Comparison of ENCODE assay signal across 9 mouse cellular contexts in genomic region chr11:117780582-117781111, GRCm38 (mm10). TPM values are rescaled to one million over a fixed set of nuclear protein-coding genes. Genes with fewer than 3 reads are reported as not detected.
DNase-seq lines count a peak whose midpoint lies in the region; ATAC-seq and TF ChIP-seq lines count a peak whose summit lies in the region.
"Had no signal": no experiment of that assay in that cellular context is flagged by ENCODE, and none has a peak within 500 bp of the region (broad histone marks: within the 10 kb centered on the region; RNA-seq: fewer than 3 reads in every experiment).

No protein-coding gene starts in this region.

- no peaks in the 10 kb centered on the region for H3K9me3 ChIP-seq in embryonic facial prominence, embryonic 11.5 days (replicated peaks; ENCODE audit: control insufficient read depth, low read length)

- no peak for DNase-seq in left cerebral cortex, adult 2 months (ENCODE audit: extremely low spot score in 1 of 2, low spot score in 2 of 2)
- DNase-seq in left cerebral cortex, adult 11 months (ENCODE audit: low spot score) = no peak
- DNase-seq in embryonic facial prominence, embryonic 11.5 days (ENCODE audit: low spot score) = peak; percentile 90
- peak; percentile 89 for DNase-seq in heart, adult 8-10 months (ENCODE audit: low spot score)
- peak; percentile 96 for DNase-seq in kidney, adult 8-10 months
- DNase-seq in lung, postnatal 10 days = peak; percentile 96
- DNase-seq in ovary, postnatal 10 days (ENCODE audit: low spot score) = peak; percentile 59
- peak; percentile 95 for DNase-seq in urinary bladder, postnatal 14 days (ENCODE audit: low spot score)

- peaks cover 12% of the 10 kb centered on the region for H3K4me1 ChIP-seq in embryonic facial prominence, embryonic 11.5 days (ENCODE audit: control insufficient read depth, insufficient read depth, low read length)

- peak overlapping the region; percentile 44 for H3K4me3 ChIP-seq in left cerebral cortex, adult 2 months
- H3K4me3 ChIP-seq in embryonic facial prominence, embryonic 11.5 days (ENCODE audit: low read depth, low read length) = peak overlapping the region; percentile 39

- intact Hi-C loops in left cerebral cortex, adult 2 months (cut with DNase I) = no loop called here

- H3K9ac ChIP-seq in embryonic facial prominence, embryonic 11.5 days (replicated peaks; ENCODE audit: low read length) = peak overlapping the region; percentile 72; the same call in 1 of the 2 replicates

- peaks cover 5% of the 10 kb centered on the region for H3K27me3 ChIP-seq in embryonic facial prominence, embryonic 11.5 days (ENCODE audit: control insufficient read depth, insufficient read depth, low read length)

- peak; percentile 42; the same call in 1 of the 2 replicates for ATAC-seq in embryonic facial prominence, embryonic 11.5 days (replicated peaks; ENCODE audit: insufficient number of reproducible peaks, low FRiP score, low TSS enrichment, low read depth)

- peak overlapping the region; percentile 81 for H3K4me2 ChIP-seq in embryonic facial prominence, embryonic 11.5 days (ENCODE audit: low read depth, low read length)

- H3K36me3 ChIP-seq in embryonic facial prominence, embryonic 11.5 days (replicated peaks; ENCODE audit: control insufficient read depth, insufficient read depth, low read depth, low read length) = no peaks in the 10 kb centered on the region

- H3K27ac ChIP-seq in left cerebral cortex, adult 2 months = peak overlapping the region; percentile 85
- peak overlapping the region; percentile 62; the same call in 1 of the 2 replicates for H3K27ac ChIP-seq in embryonic facial prominence, embryonic 11.5 days (replicated peaks; ENCODE audit: low read depth, low read length)

- no peak; the same call in 1 of the 2 replicates for TF ChIP-seq CTCF in left cerebral cortex, adult 2 months (IDR thresholded peaks at IDR 0.05)

- WGBS in embryonic facial prominence, embryonic 11.5 days = 1% methylated on average over 19 of the region's 19 CpGs

RNA-seq across cellular contexts. Expression of gene Tmc8, which starts 1.2 kb away (rescaled TPM):
- 1 to 10 TPM in 1 of 2 experiments, under 1 TPM in 1; 0.88 to 1.3 TPM for total RNA-seq in left cerebral cortex, adult 2 months (2021)
- 0.39 and 0.70 TPM in 2 replicates for polyA plus RNA-seq in embryonic facial prominence, embryonic 11.5 days (2014; fragmentation: Nextera tagmentation; extraction: Ambion mirVana)
- total RNA-seq in heart, adult 8-10 months (2022) = 1 to 10 TPM; 2.3 to 4.4 (median 3.6) TPM

RNA-seq across cellular contexts. Expression of gene Tmc6, which starts 1.4 kb away (rescaled TPM):
- total RNA-seq in left cerebral cortex, adult 2 months (2021) = 1 to 10 TPM; 7.8 to 9.3 TPM
- 9.9 and 10.7 TPM in 2 replicates for polyA plus RNA-seq in embryonic facial prominence, embryonic 11.5 days (2014; fragmentation: Nextera tagmentation; extraction: Ambion mirVana)
- total RNA-seq in heart, adult 8-10 months (2022) = 10 to 100 TPM; 11.7 to 14.6 (median 12.8) TPM

RNA-seq across cellular contexts. Expression of gene 6030468B19Rik, which starts 16.8 kb away (rescaled TPM):
- not detected for total RNA-seq in left cerebral cortex, adult 2 months (2021)
- polyA plus RNA-seq in embryonic facial prominence, embryonic 11.5 days (2014; fragmentation: Nextera tagmentation; extraction: Ambion mirVana) = 0.27 and 0.67 TPM in 2 replicates
- not detected for total RNA-seq in heart, adult 8-10 months (2022)
- polyA plus RNA-seq: cerebellum, adult 2 months had no signal

RNA-seq across cellular contexts. Expression of gene Gm20708, which starts 28.8 kb away (rescaled TPM):
- total RNA-seq in left cerebral cortex, adult 2 months (2021) = 1 to 10 TPM; 2.3 to 4.6 TPM
- 0.17 TPM in 1 of 2 replicates, not detected in the other for polyA plus RNA-seq in embryonic facial prominence, embryonic 11.5 days (2014; fragmentation: Nextera tagmentation; extraction: Ambion mirVana)
- total RNA-seq in heart, adult 8-10 months (2022) = 1 to 10 TPM in 2 of 4 experiments, under 1 TPM in 1, not detected in 1; 0.63 to 1.3 (median 1.2) TPM

RNA-seq across cellular contexts. Expression of gene Syngr2, which starts 28.8 kb away (rescaled TPM):
- 10 to 100 TPM in 1 of 2 experiments, 1 to 10 TPM in 1; 8.7 to 11.1 TPM for total RNA-seq in left cerebral cortex, adult 2 months (2021)
- polyA plus RNA-seq in embryonic facial prominence, embryonic 11.5 days (2014; fragmentation: Nextera tagmentation; extraction: Ambion mirVana) = 30.4 and 32.9 TPM in 2 replicates
- total RNA-seq in heart, adult 8-10 months (2022) = 100 to 1,000 TPM; 123 to 137 (median 131) TPM

Comparison
In these comparisons a context has a peak if more than half of its experiments do, and no peak if none do; other contexts are left out.
1. DNase-seq: peak in embryonic facial prominence, embryonic 11.5 days (single experiment), heart, adult 8-10 months (single experiment), kidney, adult 8-10 months (2 of 2), lung, postnatal 10 days (single experiment), ovary, postnatal 10 days (single experiment) and urinary bladder, postnatal 14 days (single experiment); none in left cerebral cortex, adult 2 months (0 of 2) and left cerebral cortex, adult 11 months (single experiment).